Mouse (Mus musculus) telencephalon, adult 2 months (tissue): Measurements from ENCODE around the gene Mrpl9.
A peak's percentile ranks its signal among the peaks of the same experiment; 100 is the strongest.

ENCODE experiments used
- DNase-seq: peaks from one replicate; pipeline ENCODE4 v3.0.0-alpha.2; 2011; ENCODE audit warnings: low read depth, low spot score

Gene Mrpl9

GRCm38 (mm10) chr3:94442951-94443596 is at the start of gene Mrpl9:
Gene Mrpl9 (plus strand): TSS chr3:94443318.
- peak; percentile 79 for DNase-seq

- DNase-seq = no peak
Observed at GRCm38 (mm10) chr3:94396336-94396735, 46.8 kb upstream of the Mrpl9 start.

GRCm38 (mm10) chr3:94396851-94397250 is 46.3 kb upstream of the Mrpl9 start:
- DNase-seq = no peak

- no peak for DNase-seq
Observed at GRCm38 (mm10) chr3:94398217-94398616, 44.9 kb upstream of the Mrpl9 start, which contains the start of gene Lingo4. Gene Lingo4 (plus strand): TSS chr3:94398517.

- DNase-seq = no peak
Observed at GRCm38 (mm10) chr3:94398943-94399481, 44.1 kb upstream of the Mrpl9 start.

- no peak for DNase-seq
Observed at GRCm38 (mm10) chr3:94399663-94400310, 43.3 kb upstream of the Mrpl9 start.

- DNase-seq = no peak
Observed at GRCm38 (mm10) chr3:94402451-94402850, 40.7 kb upstream of the Mrpl9 start.

GRCm38 (mm10) chr3:94404366-94405054 is 38.6 kb upstream of the Mrpl9 start:
- DNase-seq = peak; percentile 52

- DNase-seq = no peak
Observed at GRCm38 (mm10) chr3:94405561-94405960, 37.6 kb upstream of the Mrpl9 start.

- no peak for DNase-seq
Observed at GRCm38 (mm10) chr3:94412530-94412929, 30.6 kb upstream of the Mrpl9 start.

GRCm38 (mm10) chr3:94413031-94413679 is 30.0 kb upstream of the Mrpl9 start, which contains the start of gene Tdrkh:
Gene Tdrkh (plus strand): TSS chr3:94413273.
- DNase-seq = peak; percentile 99

GRCm38 (mm10) chr3:94430980-94431379 is 12.1 kb upstream of the Mrpl9 start:
- no peak for DNase-seq

GRCm38 (mm10) chr3:94434305-94434704 is 8.8 kb upstream of the Mrpl9 start:
- DNase-seq = no peak

- DNase-seq = no peak
Observed at GRCm38 (mm10) chr3:94436420-94436819, 6.7 kb upstream of the Mrpl9 start.

GRCm38 (mm10) chr3:94441182-94441581 is 1.9 kb upstream of the Mrpl9 start:
- DNase-seq = no peak

GRCm38 (mm10) chr3:94443597-94443964 is 463 bp downstream of the Mrpl9 start, which contains the start of gene Oaz3:
Gene Oaz3 (minus strand): TSS chr3:94443915.
- DNase-seq = no peak

GRCm38 (mm10) chr3:94449377-94449776 is 6.3 kb downstream of the Mrpl9 start:
- DNase-seq = no peak

GRCm38 (mm10) chr3:94456529-94457000 is 13.4 kb downstream of the Mrpl9 start:
- DNase-seq = peak; percentile 85

- DNase-seq = no peak
Observed at GRCm38 (mm10) chr3:94457055-94457454, 13.9 kb downstream of the Mrpl9 start.

- no peak for DNase-seq
Observed at GRCm38 (mm10) chr3:94459834-94460233, 16.7 kb downstream of the Mrpl9 start.

- DNase-seq = no peak
Observed at GRCm38 (mm10) chr3:94463926-94464578, 20.9 kb downstream of the Mrpl9 start.
